Mouse (Mus musculus): ENCODE data around the gene Prpf8.

DNA sequence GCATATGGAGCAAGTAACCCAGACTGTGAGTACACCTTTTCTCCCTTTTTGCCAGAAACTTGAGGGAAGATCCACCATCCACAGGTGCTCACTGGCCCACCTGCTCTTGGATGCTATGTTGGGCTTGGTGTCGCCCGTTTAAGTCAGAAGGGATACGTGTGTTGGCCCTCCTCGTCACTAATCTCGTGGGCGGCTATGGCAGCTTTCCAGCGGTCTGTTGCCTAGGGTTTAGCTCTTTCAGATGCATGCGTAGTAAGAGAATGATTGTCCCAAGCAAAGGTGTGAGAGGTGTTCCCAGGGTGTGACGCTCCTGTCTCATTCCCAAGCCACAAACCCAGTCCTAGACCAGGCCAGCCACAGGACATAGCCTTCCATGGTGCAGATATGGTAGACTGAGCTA is 58.1 kb downstream of the Prpf8 start:
- TF ChIP-seq CTCF (IDR thresholded peaks at IDR 0.05) = no peak
- no peak for TF ChIP-seq EP300 (IDR thresholded peaks at IDR 0.05)
